Mouse (Mus musculus) limb, embryonic 11.5 days (tissue): ENCODE measurements around the gene Rpap3. TPM values are rescaled to one million over a fixed set of nuclear protein-coding genes. Genes with fewer than 3 reads are reported as not detected.

Experiments
- ATAC-seq: fragments of 200-750 bp; cut with Nextera tagmentation; 2 replicates; pipeline ENCODE4 v1.8.0; 2017; ENCODE audit warnings: low read depth; ENCODE audit not compliant: insufficient number of reproducible peaks, low FRiP score, low TSS enrichment
- DNase-seq: peaks from one replicate; pipeline ENCODE4 v3.0.0-alpha.2; 2015; ENCODE audit warnings: low spot score
- H3K27ac ChIP-seq: fragments of 300-500 bp; sonication (generic); replicated peaks from 2 replicates; pipeline ENCODE4 v1.5.1; 2014; ENCODE audit warnings: low read depth, mild to moderate bottlenecking, low read length
- H3K27me3 ChIP-seq: fragments of 300-500 bp; sonication (generic); 2 replicates; pipeline ENCODE4 v1.6.1; 2014; ENCODE audit warnings: mild to moderate bottlenecking, low read length, mixed read lengths; ENCODE audit not compliant: control insufficient read depth, insufficient read depth
- H3K36me3 ChIP-seq: fragments of 300-500 bp; sonication (generic); 2 replicates; pipeline ENCODE4 v1.6.1; 2014; ENCODE audit warnings: mild to moderate bottlenecking, low read length, moderate library complexity, mixed read lengths; ENCODE audit not compliant: control insufficient read depth, insufficient read depth
- H3K4me1 ChIP-seq: fragments of 300-500 bp; sonication (generic); 2 replicates; pipeline ENCODE4 v1.6.1; 2014; ENCODE audit warnings: low read length, mixed read lengths; ENCODE audit not compliant: control insufficient read depth, insufficient read depth
- H3K4me2 ChIP-seq: fragments of 300-500 bp; sonication (generic); 2 replicates; pipeline ENCODE4 v1.6.1; 2014; ENCODE audit warnings: low read depth, mild to moderate bottlenecking, moderate library complexity; ENCODE audit not compliant: severe bottlenecking
- H3K4me3 ChIP-seq: fragments of 300-500 bp; sonication (generic); 2 replicates; pipeline ENCODE4 v1.5.1; 2014; ENCODE audit warnings: low read depth, low read length
- H3K9ac ChIP-seq: fragments of 300-500 bp; sonication (generic); 2 replicates; pipeline ENCODE4 v1.6.1; 2014; ENCODE audit warnings: mild to moderate bottlenecking, low read length
- H3K9me3 ChIP-seq: fragments of 300-500 bp; sonication (generic); 2 replicates; pipeline ENCODE4 v1.6.1; 2016; ENCODE audit warnings: low read length; ENCODE audit not compliant: control insufficient read depth
- WGBS: fragments of 180-500 bp; shearing (Covaris S2); extraction: QIAGEN DNeasy Blood & Tissue Kit; methylation state at CpG from one replicate; pipeline ENCODE4 v1.1.7; 2014; 5-methylcytosine and 5-hydroxymethylcytosine counted together
- polyA plus RNA-seq: library from polyadenylated mRNA; unstranded; fragments of >200 nt; fragmentation: Nextera tagmentation; extraction: Ambion mirVana; gene quantifications from 2 replicates; pipeline ENCODE4 v1.2.1, GENCODE M21; 2014

Gene Rpap3
- polyA plus RNA-seq, 1 experiment from 2014 or later: 50.0 TPM

- Histone ChIP-seq H3K4me1 (peaks cover 7% of the 10 kb centered on the region), H3K4me3 (no peak overlapping the region), H3K36me3 (no peaks in the 10 kb centered on the region), H3K9ac (no peak overlapping the region), H3K27ac (no peak overlapping the region; the same call in 1 of the 2 replicates), H3K9me3 (no peaks in the 10 kb centered on the region), H3K4me2 (no peak overlapping the region), H3K27me3 (no peaks in the 10 kb centered on the region)
- DNase-seq: peak; percentile 49
- ATAC-seq: no peak
- WGBS: 41% methylated on average over 15 of the region's 15 CpGs
Measured at GRCm38 (mm10) chr15:97721008-97721701, 15.5 kb upstream of the Rpap3 start.

- H3K27me3 ChIP-seq: no peaks in the 10 kb centered on the region
- no peak overlapping the region for H3K4me2 ChIP-seq
- no peaks in the 10 kb centered on the region for H3K36me3 ChIP-seq
- no peak overlapping the region for H3K9ac ChIP-seq
- WGBS: 83% methylated on average over 12 of the region's 12 CpGs
- peaks cover 7% of the 10 kb centered on the region for H3K4me1 ChIP-seq
- no peak overlapping the region for H3K4me3 ChIP-seq
- DNase-seq (no peak), ATAC-seq (no peak)
- H3K9me3 ChIP-seq: no peaks in the 10 kb centered on the region
- no peak overlapping the region for H3K27ac ChIP-seq
Measured at GRCm38 (mm10) chr15:97720026-97720675, 14.5 kb upstream of the Rpap3 start.

- Histone ChIP-seq H3K27ac (no peak overlapping the region), H3K9ac (no peak overlapping the region), H3K4me2 (no peak overlapping the region), H3K4me1 (peaks cover 7% of the 10 kb centered on the region), H3K4me3 (no peak overlapping the region), H3K36me3 (no peaks in the 10 kb centered on the region), H3K9me3 (no peaks in the 10 kb centered on the region), H3K27me3 (no peaks in the 10 kb centered on the region)
- WGBS: 93% methylated on average over 12 of the region's 12 CpGs
- DNase-seq (no peak), ATAC-seq (no peak)
Measured at GRCm38 (mm10) chr15:97719494-97719893, 13.9 kb upstream of the Rpap3 start.

- Histone ChIP-seq H3K9me3 (no peaks in the 10 kb centered on the region), H3K4me3 (no peak overlapping the region), H3K36me3 (no peaks in the 10 kb centered on the region), H3K4me2 (no peak overlapping the region), H3K27me3 (no peaks in the 10 kb centered on the region), H3K27ac (no peak overlapping the region), H3K4me1 (peaks cover 7% of the 10 kb centered on the region), H3K9ac (no peak overlapping the region)
- no peak for DNase-seq
- no peak for ATAC-seq
- 90% methylated on average over 8 of the region's 8 CpGs for WGBS
Measured at GRCm38 (mm10) chr15:97718535-97719155, 13.0 kb upstream of the Rpap3 start.

GRCm38 (mm10) chr15:97717861-97718534 is 12.4 kb upstream of the Rpap3 start:
- H3K4me2 ChIP-seq: no peak overlapping the region
- H3K27ac ChIP-seq: no peak overlapping the region
- DNase-seq: peak; percentile 81
- H3K27me3 ChIP-seq: no peaks in the 10 kb centered on the region
- H3K9ac ChIP-seq: peak overlapping the region; percentile 34; the same call in 1 of the 2 replicates
- 26% methylated on average over 12 of the region's 12 CpGs for WGBS
- peaks cover 7% of the 10 kb centered on the region for H3K4me1 ChIP-seq
- no peaks in the 10 kb centered on the region for H3K36me3 ChIP-seq
- H3K4me3 ChIP-seq: no peak overlapping the region
- no peaks in the 10 kb centered on the region for H3K9me3 ChIP-seq
- ATAC-seq: no peak

GRCm38 (mm10) chr15:97716782-97717181 is 11.2 kb upstream of the Rpap3 start:
- Histone ChIP-seq H3K36me3 (no peaks in the 10 kb centered on the region), H3K27me3 (no peaks in the 10 kb centered on the region), H3K4me3 (no peak overlapping the region), H3K4me2 (no peak overlapping the region), H3K27ac (no peak overlapping the region), H3K4me1 (peaks cover 7% of the 10 kb centered on the region), H3K9me3 (no peaks in the 10 kb centered on the region), H3K9ac (no peak overlapping the region)
- DNase-seq (no peak), ATAC-seq (no peak)
- WGBS: 88% methylated on average over 11 of the region's 11 CpGs

- Histone ChIP-seq H3K4me1 (peaks cover 1% of the 10 kb centered on the region), H3K4me2 (no peak overlapping the region), H3K9me3 (no peaks in the 10 kb centered on the region), H3K36me3 (no peaks in the 10 kb centered on the region), H3K4me3 (no peak overlapping the region), H3K9ac (no peak overlapping the region), H3K27me3 (no peaks in the 10 kb centered on the region), H3K27ac (no peak overlapping the region)
- 100% methylated on average over 1 of the region's 1 CpGs for WGBS
- DNase-seq: no peak
- ATAC-seq: no peak
Measured at GRCm38 (mm10) chr15:97715734-97716133, 10.1 kb upstream of the Rpap3 start.

GRCm38 (mm10) chr15:97715083-97715482 is 9.5 kb upstream of the Rpap3 start:
- Histone ChIP-seq H3K27me3 (no peaks in the 10 kb centered on the region), H3K4me2 (no peak overlapping the region), H3K36me3 (no peaks in the 10 kb centered on the region), H3K9ac (no peak overlapping the region), H3K4me3 (no peak overlapping the region), H3K9me3 (no peaks in the 10 kb centered on the region), H3K27ac (no peak overlapping the region), H3K4me1 (peaks cover 4% of the 10 kb centered on the region)
- no peak for ATAC-seq
- 87% methylated on average over 8 of the region's 8 CpGs for WGBS
- DNase-seq: no peak
